Mouse (Mus musculus) midbrain, postnatal 0 days (tissue): ENCODE data around the gene Cnot3. TPM values are rescaled to one million over a fixed set of nuclear protein-coding genes. Genes with fewer than 3 reads are reported as not detected.

Experiments used
- ATAC-seq: fragments of 200-750 bp; cut with Nextera tagmentation; 2 replicates; pipeline ENCODE4 v1.8.0; 2017; ENCODE audit warnings: moderate number of reproducible peaks, mild to moderate bottlenecking, moderate TSS enrichment, moderate library complexity; ENCODE audit not compliant: low FRiP score
- DNase-seq: peaks from one replicate; pipeline ENCODE4 v3.0.0-alpha.2; 2015; ENCODE audit warnings: low spot score
- H3K27ac ChIP-seq: fragments of 300-500 bp; sonication (generic); 2 replicates; pipeline ENCODE4 v1.5.1; 2014; ENCODE audit warnings: low read depth, mild to moderate bottlenecking, low read length, mixed read lengths
- H3K27me3 ChIP-seq: fragments of 300-500 bp; sonication (generic); 2 replicates; pipeline ENCODE4 v1.6.1; 2014; ENCODE audit warnings: low read length, control low read depth, mixed read lengths; ENCODE audit not compliant: insufficient read depth
- H3K36me3 ChIP-seq: fragments of 300-500 bp; sonication (generic); 2 replicates; pipeline ENCODE4 v1.6.1; 2014; ENCODE audit warnings: low read length, control low read depth, mixed read lengths; ENCODE audit not compliant: insufficient read depth
- H3K4me1 ChIP-seq: fragments of 300-500 bp; sonication (generic); 2 replicates; pipeline ENCODE4 v1.6.1; 2014; ENCODE audit warnings: mild to moderate bottlenecking, control low read depth, antibody characterized with exemption, low read length, mixed read lengths; ENCODE audit not compliant: insufficient read depth
- H3K4me2 ChIP-seq: fragments of 300-500 bp; sonication (generic); 2 replicates; pipeline ENCODE4 v1.6.1; 2014; ENCODE audit warnings: low read depth, mild to moderate bottlenecking, low read length, mixed read lengths; ENCODE audit not compliant: poor library complexity, severe bottlenecking
- H3K4me3 ChIP-seq: fragments of 300-500 bp; sonication (generic); 2 replicates; pipeline ENCODE4 v1.5.1; 2014; ENCODE audit warnings: low read depth, mild to moderate bottlenecking, low read length, moderate library complexity
- H3K9ac ChIP-seq: fragments of 300-500 bp; sonication (generic); replicated peaks from 2 replicates; pipeline ENCODE4 v1.6.1; 2014; ENCODE audit warnings: mild to moderate bottlenecking, low read length, moderate library complexity, mixed read lengths; ENCODE audit not compliant: poor library complexity, severe bottlenecking
- H3K9me3 ChIP-seq: fragments of 300-500 bp; sonication (generic); 2 replicates; pipeline ENCODE4 v1.6.1; 2016; ENCODE audit warnings: low read length, control low read depth
- CTCF ChIP-seq: IDR thresholded peaks from 2 replicates; pipeline ENCODE4 v1.5.1; 2016; ENCODE audit warnings: antibody characterized with exemption, mild to moderate bottlenecking
- WGBS: fragments of 180-500 bp; shearing (Covaris S2); extraction: QIAGEN DNeasy Blood & Tissue Kit; methylation state at CpG from one replicate; pipeline ENCODE4 v1.1.7; 2014; 5-methylcytosine and 5-hydroxymethylcytosine counted together
- polyA plus RNA-seq: library from polyadenylated mRNA; unstranded; fragments of >200 nt; fragmentation: Nextera tagmentation; extraction: Ambion mirVana; gene quantifications from 2 replicates; pipeline ENCODE4 v1.2.1, GENCODE M21; 2015
- total RNA-seq: library from RNA; depleted of rRNA; stranded (reverse); fragments of >200 nt; gene quantifications from 2 replicates; pipeline ENCODE4 v1.2.3, GENCODE M21; 2014

The Cnot3 gene
- total and polyA plus RNA-seq, 2 experiments from 2014 or later, result 23.3 to 32.6 TPM

DNA sequence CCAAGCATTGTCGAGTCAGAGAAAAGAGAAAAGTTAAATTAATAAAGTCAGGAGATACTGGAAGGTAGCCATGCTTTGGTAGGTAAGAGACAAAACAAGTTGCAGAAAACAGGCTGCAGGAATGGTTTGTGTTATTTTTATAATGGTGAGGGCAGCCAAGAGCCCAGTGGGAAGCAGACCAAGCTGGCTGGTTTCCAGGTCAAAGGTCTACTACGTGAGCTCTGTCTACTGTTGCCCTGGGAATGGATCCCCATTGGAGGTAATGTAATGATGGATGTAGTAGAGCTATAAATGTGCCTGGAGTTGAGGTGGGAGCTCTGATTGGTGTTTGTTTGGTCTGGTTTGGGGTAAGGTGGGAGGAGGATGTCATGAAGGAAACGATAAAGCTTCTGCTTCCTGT, 36.0 kb upstream of the Cnot3 start:
- ATAC-seq (no peak), DNase-seq (no peak)
- TF ChIP-seq CTCF, result no peak
- H3K9ac ChIP-seq, result no peak overlapping the region
- no peak overlapping the region for H3K4me3 ChIP-seq
- no peaks in the 10 kb centered on the region for H3K36me3 ChIP-seq
- H3K9me3 ChIP-seq, result no peaks in the 10 kb centered on the region
- H3K4me1 ChIP-seq, result no peaks in the 10 kb centered on the region
- no peak overlapping the region for H3K4me2 ChIP-seq
- 67% methylated on average over 3 of the region's 3 CpGs for WGBS
- no peaks in the 10 kb centered on the region for H3K27me3 ChIP-seq
- no peak overlapping the region for H3K27ac ChIP-seq

- H3K27me3 ChIP-seq, result no peaks in the 10 kb centered on the region
- no peaks in the 10 kb centered on the region for H3K9me3 ChIP-seq
- no peak for DNase-seq
- no peak overlapping the region for H3K27ac ChIP-seq
- no peaks in the 10 kb centered on the region for H3K36me3 ChIP-seq
- ATAC-seq, result no peak
- TF ChIP-seq CTCF, result no peak
- no peak overlapping the region for H3K9ac ChIP-seq
- 87% methylated on average over 3 of the region's 3 CpGs for WGBS
- no peak overlapping the region for H3K4me3 ChIP-seq
- no peak overlapping the region for H3K4me2 ChIP-seq
- H3K4me1 ChIP-seq, result no peaks in the 10 kb centered on the region
These were observed 34.6 kb upstream of the Cnot3 start for GRCm38 (mm10) chr7:3610437-3610836.

- no peak for DNase-seq
- 88% methylated on average over 13 of the region's 13 CpGs for WGBS
These were observed 34.1 kb upstream of the Cnot3 start for GRCm38 (mm10) chr7:3611006-3611405.

DNA sequence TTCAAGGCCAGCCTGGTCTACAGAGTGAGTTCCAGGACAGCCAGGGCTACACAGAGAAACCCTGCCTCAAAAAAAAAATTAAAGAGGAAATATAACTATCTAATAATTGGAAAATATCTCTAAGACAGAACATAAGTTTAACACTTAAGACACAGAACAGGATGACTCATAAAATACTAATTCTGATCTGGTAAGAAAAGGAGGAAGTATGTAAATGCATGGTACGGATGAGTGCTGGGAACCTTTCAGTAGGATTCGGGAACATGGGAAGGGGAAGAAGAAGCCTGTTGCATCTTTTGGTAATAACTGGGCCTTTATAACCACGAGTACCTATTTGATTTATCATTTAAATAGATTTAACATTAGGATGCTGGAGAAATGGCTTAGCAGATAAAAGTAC, 31.0 kb upstream of the Cnot3 start:
- Histone ChIP-seq H3K4me1 (peaks cover 5% of the 10 kb centered on the region; the same call in 1 of the 2 replicates), H3K27ac (no peak overlapping the region), H3K9ac (no peak overlapping the region), H3K4me2 (no peak overlapping the region), H3K27me3 (no peaks in the 10 kb centered on the region), H3K36me3 (no peaks in the 10 kb centered on the region; the same call in 1 of the 2 replicates), H3K4me3 (no peak overlapping the region), H3K9me3 (no peaks in the 10 kb centered on the region)
- 82% methylated on average over 3 of the region's 3 CpGs for WGBS
- ATAC-seq, result no peak
- TF ChIP-seq CTCF, result no peak
- DNase-seq, result no peak

More at GRCm38 (mm10) chr7:3611006-3611405, 34.1 kb upstream of the Cnot3 start:
- Histone ChIP-seq H3K27me3 (no peaks in the 10 kb centered on the region), H3K27ac (no peak overlapping the region), H3K4me2 (no peak overlapping the region), H3K4me1 (no peaks in the 10 kb centered on the region), H3K4me3 (no peak overlapping the region), H3K36me3 (no peaks in the 10 kb centered on the region), H3K9ac (no peak overlapping the region), H3K9me3 (no peaks in the 10 kb centered on the region)
- ATAC-seq, result no peak
- TF ChIP-seq CTCF, result no peak

DNA sequence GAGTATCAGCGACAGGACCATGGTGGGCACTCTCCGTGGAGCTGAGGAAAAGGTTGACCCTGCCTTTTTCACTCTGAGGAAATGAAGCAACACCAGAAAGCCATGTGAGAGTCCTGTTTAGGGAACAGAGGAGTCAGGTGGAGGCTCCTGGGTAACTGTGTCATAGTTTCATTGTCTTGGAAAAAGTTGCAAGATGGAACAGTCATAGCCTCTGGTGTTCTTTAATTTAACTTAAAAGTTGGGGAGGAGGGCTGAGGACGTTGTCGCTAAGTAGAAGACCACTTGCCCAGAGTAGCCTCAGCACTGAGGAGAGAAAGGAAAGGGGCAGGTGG, 29.0 kb upstream of the Cnot3 start, which contains the start of gene Oscar:
Gene Oscar, minus strand, starts transcription at position 101 of the 332 bp plus-strand sequence.
- Histone ChIP-seq H3K9me3 (no peaks in the 10 kb centered on the region), H3K27me3 (no peaks in the 10 kb centered on the region), H3K4me3 (peak within 1 kb of the TSS; percentile 66), H3K4me2 (peak within 1 kb of the TSS; percentile 71), H3K9ac (no peak within 1 kb of the TSS), H3K27ac (peak within 1 kb of the TSS; percentile 47; the same call in 1 of the 2 replicates), H3K4me1 (peaks cover 5% of the 10 kb centered on the region; the same call in 1 of the 2 replicates), H3K36me3 (peaks cover 11% of the 10 kb centered on the region)
- WGBS, result 84% methylated on average over 4 of the region's 4 CpGs
- no peak for TF ChIP-seq CTCF
- DNase-seq, result no peak
- ATAC-seq, result no peak

DNA sequence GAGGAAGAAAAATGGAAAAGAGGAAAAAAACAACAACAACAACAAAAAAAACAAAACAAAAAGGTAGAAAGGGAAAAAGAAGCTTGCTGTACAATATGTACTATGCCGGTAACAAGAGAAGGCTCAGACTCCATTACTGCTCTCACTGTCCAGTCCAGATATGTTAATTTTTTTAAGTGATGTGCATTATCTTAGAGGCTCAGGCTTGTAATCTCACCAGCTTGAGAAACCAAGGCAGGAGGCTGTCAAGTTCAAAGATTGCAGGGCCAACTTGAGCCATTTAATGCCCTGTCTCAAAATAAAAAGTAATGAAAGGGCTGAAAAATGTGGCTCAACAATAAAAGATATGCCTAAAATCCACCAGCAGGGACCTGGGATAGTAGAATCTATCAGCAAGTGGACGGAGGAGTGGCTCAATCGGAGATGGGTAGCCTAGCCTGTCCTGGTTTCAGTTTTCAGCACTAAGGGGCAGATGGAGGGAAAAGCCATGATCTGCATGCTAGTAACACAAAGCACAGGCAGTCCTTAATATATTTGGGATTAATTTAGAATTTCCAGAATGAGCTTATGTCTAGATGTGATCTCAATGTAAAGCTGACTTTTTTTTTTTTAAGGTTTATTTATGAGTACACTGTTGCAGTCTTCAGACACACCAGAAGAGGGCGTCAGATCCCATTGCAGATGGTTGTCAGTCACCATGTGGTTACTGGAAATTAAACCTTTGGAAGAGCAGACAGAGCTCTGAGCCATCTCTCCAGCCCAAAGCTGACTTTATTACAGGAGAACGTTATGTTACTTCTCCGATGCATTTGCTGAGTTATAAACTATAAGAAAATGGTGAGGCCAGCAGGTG, 28.5 kb upstream of the Cnot3 start:
- peak overlapping the region; percentile 47; the same call in 1 of the 2 replicates for H3K27ac ChIP-seq
- peak; percentile 29; the same call in 1 of the 2 replicates for ATAC-seq
- no peak for DNase-seq
- H3K4me3 ChIP-seq, result peak overlapping the region; percentile 66
- no peaks in the 10 kb centered on the region for H3K9me3 ChIP-seq
- H3K9ac ChIP-seq, result no peak overlapping the region
- TF ChIP-seq CTCF, result peak; percentile 81
- H3K36me3 ChIP-seq, result peaks cover 12% of the 10 kb centered on the region
- peak overlapping the region; percentile 71 for H3K4me2 ChIP-seq
- H3K4me1 ChIP-seq, result peaks cover 5% of the 10 kb centered on the region; the same call in 1 of the 2 replicates
- WGBS, result 37% methylated on average over 6 of the region's 6 CpGs
- H3K27me3 ChIP-seq, result no peaks in the 10 kb centered on the region
